Mouse (Mus musculus): ENCODE results near the gene Ppara.

DNA sequence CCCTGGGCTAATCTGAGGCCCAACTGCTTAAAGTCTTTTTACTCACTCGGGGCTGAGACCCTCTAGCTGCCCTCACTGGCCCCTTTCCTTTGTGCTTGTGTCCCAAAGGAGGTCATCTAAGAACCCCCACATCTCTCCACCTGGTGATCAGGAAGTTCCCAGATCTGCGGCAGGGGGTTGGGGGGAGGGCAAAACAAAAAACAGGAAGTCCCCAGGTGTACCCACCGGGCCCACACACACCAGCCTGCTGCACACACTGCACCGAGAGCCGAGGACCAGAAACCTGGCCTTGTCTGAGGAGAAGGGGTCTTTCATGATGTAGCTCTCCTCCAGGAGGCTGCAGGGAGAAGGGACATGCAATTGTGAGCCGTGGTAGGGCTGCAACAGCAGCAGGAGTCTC, 73.2 kb downstream of the Ppara start:
- no peak for TF ChIP-seq GATA1 (IDR thresholded peaks at IDR 0.05; ENCODE audit: borderline replicate concordance, low read length)
- no peak for TF ChIP-seq FLI1 (IDR thresholded peaks at IDR 0.05; ENCODE audit: low read length)

Data from megakaryocyte, embryonic 14.5 days (primary cell).